Mouse (Mus musculus) lung, embryonic 16.5 days (tissue): ENCODE data around the gene Ptpdc1. TPM values are rescaled to one million over a fixed set of nuclear protein-coding genes. Genes with fewer than 3 reads are reported as not detected.

Source experiments
- ATAC-seq: fragments of 200-750 bp; cut with Nextera tagmentation; 2 replicates; pipeline ENCODE4 v1.8.0; 2017; ENCODE audit warnings: low read depth, mild to moderate bottlenecking, moderate library complexity
- H3K27ac ChIP-seq: fragments of 300-500 bp; sonication (generic); 2 replicates; pipeline ENCODE4 v1.5.1; 2014; ENCODE audit warnings: mild to moderate bottlenecking, control low read depth, low read length
- H3K27me3 ChIP-seq: fragments of 300-500 bp; sonication (generic); 2 replicates; pipeline ENCODE4 v1.6.1; 2014; ENCODE audit warnings: low read depth, low read length, mixed read lengths; ENCODE audit not compliant: control insufficient read depth, insufficient read depth
- H3K36me3 ChIP-seq: fragments of 300-500 bp; sonication (generic); 2 replicates; pipeline ENCODE4 v1.6.1; 2014; ENCODE audit warnings: low read length; ENCODE audit not compliant: control insufficient read depth, insufficient read depth
- H3K4me1 ChIP-seq: fragments of 300-500 bp; sonication (generic); replicated peaks from 2 replicates; pipeline ENCODE4 v1.6.1; 2014; ENCODE audit warnings: low read length, mixed read lengths; ENCODE audit not compliant: control insufficient read depth, insufficient read depth
- H3K4me2 ChIP-seq: fragments of 300-500 bp; sonication (generic); 2 replicates; pipeline ENCODE4 v1.6.1; 2014; ENCODE audit warnings: low read depth, low read length, control low read depth
- H3K4me3 ChIP-seq: fragments of 300-500 bp; sonication (generic); 2 replicates; pipeline ENCODE4 v1.5.1; 2014; ENCODE audit warnings: mild to moderate bottlenecking, low read length, control low read depth
- H3K9ac ChIP-seq: fragments of 300-500 bp; sonication (generic); 2 replicates; pipeline ENCODE4 v1.6.1; 2014; ENCODE audit warnings: low read length, control low read depth
- H3K9me3 ChIP-seq: fragments of 300-500 bp; sonication (generic); 2 replicates; pipeline ENCODE4 v1.6.1; 2016; ENCODE audit warnings: low read length; ENCODE audit not compliant: control insufficient read depth
- WGBS: fragments of 180-500 bp; shearing (Covaris S2); extraction: QIAGEN DNeasy Blood & Tissue Kit; methylation state at CpG from one replicate; pipeline ENCODE4 v1.1.7; 2014; 5-methylcytosine and 5-hydroxymethylcytosine counted together
- polyA plus RNA-seq: library from polyadenylated mRNA; unstranded; fragments of >200 nt; fragmentation: Nextera tagmentation; extraction: Ambion mirVana; gene quantifications from 2 replicates; pipeline ENCODE4 v1.2.1, GENCODE M21; 2015

Gene Ptpdc1
- polyA plus RNA-seq, 1 experiment from 2014 or later: 9.2 TPM

DNA sequence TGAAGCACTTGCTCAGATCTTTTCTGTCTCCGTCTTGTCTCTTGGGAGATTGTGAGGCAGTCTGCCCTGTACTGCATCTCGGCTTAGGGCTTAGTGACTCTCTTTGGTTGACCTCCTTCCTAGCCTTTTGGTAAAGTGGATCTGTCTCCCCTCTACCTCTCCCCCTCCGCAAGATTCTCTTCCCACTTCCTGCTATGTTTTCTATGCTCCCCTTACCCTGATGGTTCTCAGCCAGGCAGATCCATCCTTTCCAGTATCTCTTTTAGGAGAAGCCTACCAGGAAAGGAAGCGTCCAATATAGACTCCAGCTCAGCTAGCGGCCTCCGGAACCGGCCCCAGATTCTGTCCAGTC, 38.5 kb upstream of the Ptpdc1 start:
- Histone ChIP-seq H3K4me1 (peaks cover 20% of the 10 kb centered on the region), H3K27ac (no peak overlapping the region), H3K4me3 (no peak overlapping the region), H3K4me2 (no peak overlapping the region), H3K9me3 (no peaks in the 10 kb centered on the region), H3K36me3 (no peaks in the 10 kb centered on the region), H3K9ac (no peak overlapping the region), H3K27me3 (peaks cover 98% of the 10 kb centered on the region)
- no peak for ATAC-seq
- 32% methylated on average over 7 of the region's 7 CpGs for WGBS

DNA sequence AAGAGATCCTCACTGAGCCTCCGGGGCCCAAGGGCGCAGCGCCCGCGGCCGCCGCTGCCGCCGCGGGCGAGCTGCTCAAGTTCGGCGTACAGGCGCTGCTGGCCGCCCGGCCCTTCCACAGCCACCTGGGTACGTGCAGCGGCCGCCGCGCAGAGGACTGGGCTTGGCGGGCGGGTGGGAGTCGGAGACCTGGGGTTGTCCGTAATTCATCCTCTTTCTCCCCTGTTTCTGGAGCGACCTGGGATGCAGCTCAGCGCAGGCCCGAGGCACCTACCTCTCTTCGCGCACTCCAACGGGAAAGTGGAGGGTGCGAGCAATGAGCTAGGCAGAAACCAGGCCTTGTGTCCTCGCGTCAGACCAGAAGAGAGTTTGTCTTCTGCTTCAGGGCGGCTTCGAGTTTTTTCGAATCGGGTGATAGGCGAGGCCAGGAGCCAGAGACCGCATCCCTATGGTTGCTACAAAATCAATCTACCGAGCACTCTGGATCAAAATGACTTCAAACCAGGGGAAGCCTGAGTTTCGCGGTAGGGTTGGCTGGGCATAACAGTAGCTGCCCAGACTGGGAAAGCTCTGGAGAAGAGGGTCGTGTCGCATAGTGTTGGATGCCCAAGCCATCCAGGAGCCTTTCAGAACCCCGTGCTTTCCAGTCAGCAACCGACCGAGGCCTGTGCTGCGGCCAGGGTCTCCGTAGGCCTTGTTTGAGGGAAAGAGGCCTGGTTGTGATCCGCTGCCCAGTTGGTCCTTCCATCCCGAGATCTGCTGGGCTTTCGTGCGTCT, 37.9 kb upstream of the Ptpdc1 start:
- H3K27me3 ChIP-seq: peaks cover 97% of the 10 kb centered on the region
- peak; percentile 15; the same call in 1 of the 2 replicates for ATAC-seq
- H3K9ac ChIP-seq: peak overlapping the region; percentile 50
- H3K9me3 ChIP-seq: no peaks in the 10 kb centered on the region
- H3K36me3 ChIP-seq: no peaks in the 10 kb centered on the region
- peaks cover 16% of the 10 kb centered on the region for H3K4me1 ChIP-seq
- peak overlapping the region; percentile 86 for H3K4me2 ChIP-seq
- peak overlapping the region; percentile 54 for H3K4me3 ChIP-seq
- H3K27ac ChIP-seq: no peak overlapping the region
- 8% methylated on average over 51 of the region's 54 CpGs for WGBS

DNA sequence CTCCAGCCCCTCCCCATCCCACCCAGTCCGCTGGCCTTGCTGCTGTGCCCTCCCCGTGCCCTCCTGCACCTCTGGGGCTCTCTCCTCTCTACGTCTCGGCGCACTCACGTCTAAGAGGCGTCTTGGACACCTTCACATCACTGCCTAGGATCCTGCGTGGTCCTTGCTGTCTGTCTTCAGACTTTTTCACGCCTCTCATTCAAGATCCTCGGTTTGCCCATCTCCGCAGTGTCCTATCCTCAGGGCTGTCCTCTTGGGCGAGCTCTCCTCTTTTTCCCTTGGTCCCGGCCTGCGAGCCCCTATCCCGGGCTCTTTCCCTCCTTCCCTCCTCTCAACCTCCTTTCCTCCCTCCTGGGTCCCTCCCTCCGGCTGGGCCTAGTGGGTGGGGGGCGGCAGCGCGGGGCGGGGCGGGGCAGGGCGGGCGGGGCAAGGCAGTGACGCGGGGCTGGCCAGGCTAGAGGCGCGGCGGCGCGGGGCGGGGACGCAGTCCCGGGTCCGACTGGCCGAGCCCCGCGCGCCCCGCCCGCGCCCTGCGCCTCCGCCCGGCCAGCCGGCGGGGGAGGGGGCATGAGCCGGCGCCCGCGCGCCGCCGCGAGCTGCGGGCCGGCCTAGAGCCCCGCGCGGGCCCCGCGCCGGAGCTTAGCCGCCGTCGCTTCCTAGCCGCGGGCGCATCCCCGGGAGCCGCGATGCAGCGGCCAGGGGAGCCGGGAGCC, 37.1 kb upstream of the Ptpdc1 start, which contains the start of gene Barx1:
Gene Barx1 (plus strand): TSS at position 568 of the 713 bp plus-strand sequence.
- Histone ChIP-seq H3K9me3 (no peaks in the 10 kb centered on the region), H3K27ac (no peak within 1 kb of the TSS), H3K4me3 (peak within 1 kb of the TSS; percentile 54), H3K4me2 (peak within 1 kb of the TSS; percentile 86), H3K36me3 (no peaks in the 10 kb centered on the region), H3K9ac (peak within 1 kb of the TSS; percentile 50), H3K27me3 (peaks cover 98% of the 10 kb centered on the region), H3K4me1 (peaks cover 16% of the 10 kb centered on the region)
- peak; percentile 68 for ATAC-seq
- under 1% methylated on average over 49 of the region's 73 CpGs for WGBS

DNA sequence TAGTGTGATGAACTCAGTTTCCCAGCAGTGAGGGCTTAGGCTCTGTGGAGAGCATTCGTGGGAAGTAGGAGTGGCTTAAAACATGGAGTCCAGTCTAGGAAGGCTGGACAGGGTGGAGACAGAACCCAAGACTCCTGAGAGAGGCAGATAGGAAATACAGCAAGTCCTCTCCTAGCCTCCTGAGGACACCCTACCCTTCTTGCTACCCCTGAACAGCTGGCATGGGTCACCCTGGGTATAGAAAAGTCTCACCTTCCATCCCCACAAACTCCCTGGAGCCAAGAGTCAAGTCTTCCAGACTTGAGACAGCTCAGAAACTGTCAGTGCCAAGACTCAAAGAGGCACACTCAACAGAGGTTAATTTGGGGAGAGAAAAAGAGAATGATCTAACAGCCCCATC, 36.1 kb upstream of the Ptpdc1 start:
- Histone ChIP-seq H3K27ac (no peak overlapping the region), H3K27me3 (peaks cover 98% of the 10 kb centered on the region), H3K9ac (no peak overlapping the region), H3K4me1 (peaks cover 16% of the 10 kb centered on the region), H3K4me2 (no peak overlapping the region), H3K9me3 (no peaks in the 10 kb centered on the region), H3K4me3 (no peak overlapping the region), H3K36me3 (no peaks in the 10 kb centered on the region)
- no peak for ATAC-seq
- 6% methylated on average over 1 of the region's 1 CpGs for WGBS

DNA sequence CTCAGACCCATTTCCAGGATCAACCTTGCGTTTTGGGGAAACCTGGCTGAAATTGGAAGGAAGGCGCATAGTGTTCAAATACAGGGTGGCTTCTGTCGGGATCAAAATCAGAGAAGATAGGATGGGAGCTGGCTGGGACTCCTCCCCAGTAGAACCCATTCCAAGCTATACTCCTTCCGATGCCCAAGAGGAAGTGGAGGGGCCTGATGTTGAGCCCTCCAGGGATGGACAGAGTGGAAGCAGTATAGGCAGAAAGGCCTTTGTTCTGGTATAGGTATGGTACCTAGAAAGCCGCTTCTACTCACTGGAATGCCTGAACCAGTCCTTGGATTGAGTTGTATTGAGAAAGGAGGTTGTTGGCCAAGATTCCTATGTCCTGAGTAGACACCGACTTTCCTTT, 35.3 kb upstream of the Ptpdc1 start:
- H3K36me3 ChIP-seq: no peaks in the 10 kb centered on the region
- H3K4me2 ChIP-seq: no peak overlapping the region
- H3K9ac ChIP-seq: no peak overlapping the region
- no peak for ATAC-seq
- H3K4me1 ChIP-seq: peaks cover 16% of the 10 kb centered on the region
- H3K9me3 ChIP-seq: no peaks in the 10 kb centered on the region
- WGBS: 19% methylated on average over 6 of the region's 6 CpGs
- peaks cover 98% of the 10 kb centered on the region for H3K27me3 ChIP-seq
- H3K27ac ChIP-seq: no peak overlapping the region
- H3K4me3 ChIP-seq: no peak overlapping the region

DNA sequence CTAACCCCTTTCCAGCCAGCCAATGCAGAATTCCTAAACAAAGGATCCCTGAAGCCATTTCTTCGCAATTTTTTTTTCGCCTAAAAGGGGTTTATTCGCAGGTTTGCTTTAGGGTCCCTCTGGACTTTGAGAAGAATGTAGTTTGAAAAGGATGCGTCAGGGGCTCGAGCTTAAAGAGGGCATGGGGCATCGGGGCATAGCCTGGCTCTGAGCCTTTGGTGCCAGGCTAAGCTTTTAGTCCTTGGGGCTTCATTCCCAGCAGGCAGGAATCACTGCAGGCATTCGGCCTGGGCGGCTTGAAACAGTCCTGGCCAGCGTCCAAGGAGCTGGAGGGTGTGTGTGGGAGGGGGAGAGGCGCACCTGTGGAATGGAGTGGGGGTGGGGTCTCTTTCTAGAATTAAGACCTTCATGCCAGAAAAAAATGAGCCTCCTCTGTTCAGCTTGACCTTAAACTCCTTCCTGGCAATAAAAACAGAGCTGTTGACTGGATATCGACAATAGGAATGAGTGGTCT, 34.8 kb upstream of the Ptpdc1 start:
- WGBS: 4% methylated on average over 11 of the region's 11 CpGs
- Histone ChIP-seq H3K36me3 (no peaks in the 10 kb centered on the region), H3K4me3 (peak overlapping the region; percentile 35; the same call in 1 of the 2 replicates), H3K27me3 (peaks cover 94% of the 10 kb centered on the region), H3K4me2 (no peak overlapping the region), H3K9ac (no peak overlapping the region), H3K27ac (no peak overlapping the region), H3K4me1 (peaks cover 16% of the 10 kb centered on the region), H3K9me3 (no peaks in the 10 kb centered on the region)
- 0 out of 2 replicates have a peak, but pooled peaks have one; percentile 30 for ATAC-seq

DNA sequence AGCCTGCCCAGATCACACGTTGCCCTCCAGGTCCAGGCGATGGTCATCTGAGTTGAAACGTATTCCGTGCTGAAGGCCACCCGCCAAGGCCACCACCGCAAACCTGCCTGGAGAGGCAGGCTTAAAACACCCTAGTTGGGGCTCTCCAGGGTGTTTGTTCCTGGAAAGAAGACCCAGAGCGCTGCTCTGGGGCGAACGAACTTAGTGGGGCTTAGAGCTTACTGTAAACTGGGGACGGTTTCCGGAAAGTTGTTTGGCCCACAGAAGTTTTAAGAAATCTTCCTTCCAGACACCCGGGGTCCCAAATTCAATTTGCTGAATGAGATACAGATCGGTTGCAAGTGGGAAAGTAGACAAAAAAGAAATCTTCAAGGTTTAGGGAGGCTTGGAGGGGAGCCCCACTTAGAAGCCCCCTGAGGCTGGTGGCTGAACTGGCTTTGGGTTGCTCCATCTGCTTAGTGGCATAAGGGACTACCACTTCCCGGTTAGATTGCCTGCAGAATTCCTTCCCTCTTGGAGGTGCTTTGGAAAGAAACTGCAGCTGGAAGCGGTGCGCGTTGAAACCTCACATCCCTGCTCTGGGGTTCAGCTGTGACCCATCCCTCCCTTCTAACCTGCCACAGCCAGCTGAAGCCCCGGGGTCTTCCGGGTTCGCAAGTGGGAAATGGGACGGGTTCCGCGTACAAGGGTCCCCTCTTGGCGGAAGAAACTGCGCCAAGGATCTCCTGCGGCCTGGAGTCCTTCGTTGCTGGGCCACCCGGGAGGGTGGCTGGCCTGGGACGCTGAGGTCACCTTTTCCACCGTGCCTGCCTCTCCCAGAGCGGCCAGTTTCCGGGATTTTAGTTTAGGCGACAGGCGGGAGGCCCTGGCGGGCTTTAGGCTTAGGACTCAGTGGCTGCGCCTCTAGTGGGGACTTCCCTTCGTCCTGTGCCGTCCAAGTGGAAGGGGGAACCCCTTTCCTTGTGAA, 34.1 kb upstream of the Ptpdc1 start:
- Histone ChIP-seq H3K36me3 (no peaks in the 10 kb centered on the region), H3K27me3 (peaks cover 89% of the 10 kb centered on the region), H3K4me1 (peaks cover 16% of the 10 kb centered on the region), H3K4me3 (peak overlapping the region; percentile 35), H3K9me3 (no peaks in the 10 kb centered on the region), H3K9ac (peak overlapping the region; percentile 40; the same call in 1 of the 2 replicates), H3K4me2 (peak overlapping the region; percentile 50), H3K27ac (no peak overlapping the region)
- 3% methylated on average over 38 of the region's 38 CpGs for WGBS
- ATAC-seq: no peak

DNA sequence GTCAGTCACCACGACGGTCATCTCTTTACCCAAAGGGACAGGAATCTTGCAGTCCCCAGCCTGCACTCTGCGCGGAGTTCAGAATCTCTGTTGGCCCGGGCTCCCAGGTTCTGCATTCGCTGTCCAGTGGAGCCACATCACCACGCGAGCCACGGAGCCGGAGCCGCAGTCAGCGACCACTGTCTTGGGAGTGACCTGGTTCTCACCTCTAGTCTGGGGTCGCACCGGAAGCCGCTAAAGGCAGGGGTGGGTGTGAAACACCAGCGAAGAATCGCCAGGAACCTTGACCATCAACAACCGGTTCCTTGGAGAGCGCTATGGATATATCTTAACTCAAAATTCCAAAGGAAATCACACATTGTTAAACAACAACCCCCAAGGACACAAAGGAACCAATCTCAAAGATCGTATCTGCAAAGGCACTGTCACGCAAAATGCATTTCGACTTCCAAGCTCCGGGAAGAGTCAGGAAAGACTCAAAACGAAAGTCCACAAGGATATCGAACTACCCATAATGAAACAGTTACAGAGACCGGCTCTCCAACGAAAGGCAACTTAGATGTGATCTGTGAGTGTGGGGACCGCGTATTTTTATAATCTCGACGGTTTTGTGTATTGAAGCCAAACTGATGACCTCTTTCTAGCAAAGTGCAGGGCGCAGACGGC, 33.3 kb upstream of the Ptpdc1 start:
- Histone ChIP-seq H3K9me3 (no peaks in the 10 kb centered on the region), H3K4me1 (peaks cover 16% of the 10 kb centered on the region), H3K4me3 (peak overlapping the region; percentile 17), H3K27ac (no peak overlapping the region), H3K27me3 (peaks cover 81% of the 10 kb centered on the region), H3K9ac (no peak overlapping the region), H3K36me3 (no peaks in the 10 kb centered on the region), H3K4me2 (peak overlapping the region; percentile 32)
- WGBS: 1% methylated on average over 33 of the region's 33 CpGs
- no peak for ATAC-seq
